Mouse (Mus musculus): Measurements from ENCODE around the gene Serpina3b.
"Not testable (repeated sequence)": the region's sequence is repeated elsewhere in the genome, so short reads cannot be mapped to it uniquely, and the experiment has no call there.

Serpina3b gene

DNA sequence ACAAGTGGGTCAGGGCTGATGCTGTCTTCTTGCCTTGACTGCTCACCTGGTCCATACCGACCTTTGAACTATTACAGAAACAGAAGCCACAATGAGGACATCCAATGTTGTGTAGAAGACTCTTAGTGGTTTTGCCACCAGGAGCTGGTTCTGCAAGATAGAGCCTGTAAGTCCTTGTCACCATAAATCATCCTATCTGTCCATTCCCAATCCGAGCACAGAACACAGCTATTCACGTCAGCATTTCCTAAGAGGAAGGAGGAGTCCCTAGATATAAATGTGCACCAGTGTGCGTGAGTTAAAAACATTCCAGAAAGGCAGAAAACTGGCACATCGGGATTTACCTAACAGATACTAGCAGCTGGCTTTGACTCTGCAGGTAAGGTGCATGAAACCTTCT lies at the start of gene Serpina3b:
Gene Serpina3b, plus strand, starts transcription at position 301 of the 400 bp plus-strand sequence.
- no peak for DNase-seq

DNA sequence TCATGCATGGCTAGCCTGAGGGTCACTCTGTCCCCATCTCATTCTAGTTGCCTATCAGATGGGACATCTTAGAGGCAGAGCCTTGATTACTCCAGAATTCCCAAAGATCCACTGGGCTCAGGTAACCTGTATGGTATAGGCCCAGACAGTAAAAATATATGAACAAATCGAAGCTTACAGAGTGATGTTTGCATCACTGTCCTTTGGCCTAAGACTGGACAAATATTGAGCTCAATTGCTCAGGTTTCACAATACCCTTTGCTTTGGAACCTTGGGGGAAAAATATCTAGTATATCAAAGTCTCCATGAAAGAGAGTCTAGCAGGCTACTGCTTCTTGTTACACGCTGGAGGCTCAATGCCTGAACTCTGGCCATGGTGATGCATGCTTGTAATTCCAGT lies 37.7 kb upstream of the Serpina3b start:
- no peak for DNase-seq

DNA sequence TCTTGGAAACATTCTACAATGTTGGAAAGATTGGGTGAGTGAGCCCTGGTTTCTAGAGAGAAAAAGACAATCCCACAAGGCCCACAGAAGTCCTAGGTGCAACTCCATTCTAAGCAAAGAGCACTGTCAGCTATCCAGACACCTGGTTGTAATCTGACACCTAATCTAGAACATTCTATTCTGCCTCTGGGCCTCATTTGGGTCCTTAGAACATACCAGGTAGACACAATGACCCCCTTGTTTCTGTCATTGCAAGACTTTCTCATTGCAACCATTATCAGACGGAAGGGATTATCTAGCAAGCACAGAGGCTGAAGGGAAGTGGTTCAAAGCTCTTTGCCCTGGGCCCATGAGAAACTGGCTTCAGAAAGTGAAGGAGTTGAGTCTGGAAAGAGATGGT lies 36.5 kb upstream of the Serpina3b start:
- no peak for DNase-seq

DNA sequence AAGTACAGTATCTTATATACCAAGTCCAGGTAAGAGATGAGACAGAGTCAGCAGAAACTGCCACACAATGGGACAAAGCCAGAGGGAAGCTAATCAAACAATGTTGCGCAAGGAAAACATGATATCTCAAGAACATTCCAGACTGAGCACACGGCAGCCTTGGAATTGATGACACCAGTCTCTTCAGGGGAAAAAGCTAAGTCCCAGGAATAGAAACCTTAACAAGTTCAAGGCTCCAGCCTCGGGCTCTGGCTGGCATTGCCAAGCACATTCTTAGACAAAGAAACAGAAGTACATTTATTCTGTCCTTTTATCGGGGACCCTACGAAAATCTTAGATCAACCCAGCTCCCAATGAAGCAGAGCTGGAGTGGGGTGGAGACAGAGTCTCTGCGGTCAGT lies 27.0 kb upstream of the Serpina3b start, which contains the start of gene Serpina5:
Gene Serpina5, plus strand, starts transcription at position 346 of the 400 bp plus-strand sequence.
- DNase-seq, result no peak

DNA sequence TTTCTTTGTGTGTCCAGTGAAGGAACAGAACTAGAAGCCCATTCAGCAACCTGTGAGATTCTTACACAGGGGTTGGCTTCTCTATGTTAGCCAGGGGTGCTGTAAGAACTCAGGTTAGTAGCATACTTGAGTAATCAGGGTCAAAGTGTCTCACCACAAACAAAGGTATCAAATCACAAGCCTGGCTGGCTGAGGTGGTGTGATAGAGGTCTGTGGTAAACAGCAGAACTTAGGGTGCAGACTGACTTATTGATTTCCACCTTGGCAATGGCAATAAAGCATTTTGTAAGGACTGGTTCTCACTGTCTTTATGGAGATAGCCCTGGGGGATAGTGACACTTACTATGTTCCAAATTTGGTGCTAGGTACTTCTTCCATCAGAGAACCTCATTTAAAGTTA lies 21.9 kb upstream of the Serpina3b start:
- no peak for DNase-seq

DNA sequence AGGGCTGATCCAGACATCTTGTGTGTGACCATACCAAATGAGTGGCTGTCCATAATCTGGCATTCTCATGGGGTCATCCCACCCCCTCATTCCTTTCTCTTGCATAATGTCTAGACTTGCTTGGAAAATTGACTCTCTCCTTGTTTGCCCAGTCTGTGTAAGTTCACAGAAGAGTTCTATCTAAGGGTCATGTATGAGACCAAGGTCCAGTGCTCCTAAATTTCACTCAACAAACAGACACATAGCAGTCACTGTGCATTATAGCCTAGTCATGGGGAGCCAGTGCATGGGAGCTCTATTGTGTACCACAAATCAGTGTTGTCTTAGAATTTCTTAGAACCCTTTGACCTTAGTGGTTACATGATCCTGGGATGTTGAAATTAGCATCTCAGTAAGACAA lies 20.9 kb upstream of the Serpina3b start:
- DNase-seq, result no peak

DNA sequence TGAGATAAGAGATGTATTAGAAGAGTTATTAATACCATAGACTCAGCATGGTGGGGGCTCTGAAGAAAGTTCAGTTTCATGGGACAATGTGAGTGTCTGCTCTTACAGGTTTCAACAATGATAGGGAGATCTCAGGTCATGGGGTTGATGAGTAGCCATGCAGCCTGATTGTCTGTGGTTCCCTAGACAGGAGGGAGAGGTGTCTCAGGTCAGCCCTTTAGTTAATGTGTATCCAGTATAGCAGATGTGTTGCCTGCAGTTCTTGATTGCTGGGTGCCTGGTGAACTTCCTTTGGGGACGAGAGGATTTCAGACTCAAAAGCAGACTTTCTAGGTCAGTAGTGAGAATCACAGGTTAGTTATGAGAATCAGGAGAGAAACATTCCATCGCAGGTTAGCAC lies 19.3 kb upstream of the Serpina3b start:
- DNase-seq, result no peak

DNA sequence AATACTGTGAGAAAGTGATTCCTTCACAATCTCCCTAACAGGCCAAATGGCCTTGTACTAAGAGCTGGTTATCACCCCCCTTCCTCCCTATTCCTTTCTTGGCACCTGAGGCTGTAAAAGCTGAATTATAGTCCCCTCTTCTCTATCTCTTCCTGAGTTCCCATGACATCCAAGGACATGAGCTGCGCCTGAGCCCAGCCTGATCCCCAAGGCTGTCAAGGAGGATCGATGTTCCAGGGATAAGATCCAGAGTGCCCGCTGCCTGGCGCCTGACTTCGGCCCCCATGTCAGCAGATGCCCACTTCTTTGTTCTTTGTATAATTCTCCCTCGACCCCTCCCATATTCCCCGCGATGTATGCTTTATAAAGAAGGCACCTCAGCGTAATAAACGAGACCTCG lies 15.5 kb upstream of the Serpina3b start, which contains the start of gene Serpina3a:
Gene Serpina3a, plus strand, starts transcription at position 392 of the 400 bp plus-strand sequence.
- not testable (repeated sequence) for DNase-seq

DNA sequence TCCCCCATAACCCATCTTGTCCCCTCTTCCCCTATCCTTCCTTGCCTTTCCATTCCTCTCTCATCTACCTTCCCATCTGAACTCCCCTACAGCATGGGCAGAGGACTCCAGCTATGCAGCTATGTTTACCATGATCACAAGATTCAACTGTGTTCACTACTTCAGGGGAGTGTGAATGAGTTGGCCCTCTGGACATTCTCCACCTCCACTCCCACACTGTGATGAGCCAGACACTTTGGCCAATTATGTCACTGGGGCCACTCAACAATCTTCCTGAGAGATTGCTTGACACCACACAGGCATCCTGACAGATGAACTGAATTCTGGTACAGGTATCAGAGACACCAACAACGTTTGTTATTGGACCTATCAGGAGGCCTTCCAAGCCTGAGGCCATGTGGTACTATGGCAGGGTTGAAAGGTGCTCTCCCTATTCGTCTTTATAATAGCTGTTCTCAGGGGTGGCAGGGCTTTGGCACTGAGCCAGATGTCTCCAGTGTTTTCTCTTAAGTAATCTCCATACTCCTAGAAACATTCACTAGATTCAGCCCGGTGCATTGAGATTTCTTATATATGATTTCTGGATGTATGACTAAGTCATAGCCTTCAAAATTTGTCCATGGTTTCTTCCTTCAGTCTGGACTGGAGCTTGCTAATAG lies 12.7 kb upstream of the Serpina3b start:
- DNase-seq, result no peak

DNA sequence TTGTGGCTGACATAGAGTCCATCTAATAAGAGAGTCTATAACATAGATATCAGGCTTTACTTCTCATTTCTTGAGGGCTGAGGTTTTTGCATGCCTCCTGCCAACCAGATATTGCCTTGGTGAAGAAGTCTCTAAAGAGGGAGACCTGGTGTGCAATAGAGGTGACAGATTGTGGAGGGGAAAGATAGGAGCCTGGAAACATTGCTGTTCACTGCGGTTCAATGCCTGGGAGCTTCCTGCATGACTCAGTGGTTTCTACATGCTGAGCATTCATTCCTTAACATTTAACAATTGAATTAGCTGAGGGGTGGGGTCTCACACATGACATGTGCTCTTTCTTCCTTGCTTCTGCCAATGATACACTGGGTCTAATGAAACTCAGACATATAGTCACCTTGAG lies 4.7 kb upstream of the Serpina3b start:
- DNase-seq, result no peak

DNA sequence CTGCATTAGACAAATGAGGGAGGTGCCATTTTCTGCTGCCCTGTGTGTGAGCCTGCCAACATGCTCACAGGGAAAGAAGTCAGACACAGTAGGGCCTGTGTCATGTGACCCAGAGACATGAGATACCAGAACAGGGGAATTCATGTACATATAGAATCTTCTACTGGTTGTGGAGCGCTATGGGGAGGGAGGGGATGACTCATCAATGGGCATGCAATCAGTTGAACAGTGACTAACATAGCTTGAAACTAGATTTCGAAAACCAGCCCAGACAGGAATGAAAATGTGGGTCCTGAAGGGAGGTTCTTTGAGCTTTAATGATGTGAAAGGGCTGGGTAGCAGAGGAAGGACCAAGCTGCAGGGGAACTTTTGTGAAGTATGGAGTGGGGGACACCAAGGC lies 3.8 kb upstream of the Serpina3b start:
- DNase-seq, result no peak

DNA sequence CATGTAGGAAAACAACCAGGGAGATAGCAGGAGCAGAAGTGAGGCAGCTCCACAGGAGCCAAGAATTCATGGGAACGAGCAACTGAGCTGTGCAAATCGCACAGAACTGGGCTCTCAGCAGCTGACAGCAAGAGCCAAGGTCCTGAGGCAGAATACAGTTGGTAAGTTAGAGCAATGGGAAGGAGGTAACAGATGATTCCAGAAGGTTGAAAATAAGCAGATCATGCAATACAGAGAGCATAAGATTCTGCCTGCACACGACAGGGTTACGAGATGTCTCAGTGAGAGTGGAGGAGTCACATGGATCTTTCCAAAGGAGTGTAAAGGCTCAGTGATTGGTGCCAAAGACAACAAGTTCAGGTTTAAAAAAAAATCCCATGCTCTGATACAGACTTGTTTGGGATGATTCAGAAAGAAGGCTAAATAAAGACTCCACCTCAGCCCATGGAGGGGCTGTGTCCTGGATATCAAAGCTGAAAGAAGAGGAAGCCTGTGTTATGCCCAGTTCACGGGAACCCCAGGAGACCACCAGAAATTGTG lies 2.7 kb upstream of the Serpina3b start:
- no peak for DNase-seq

DNA sequence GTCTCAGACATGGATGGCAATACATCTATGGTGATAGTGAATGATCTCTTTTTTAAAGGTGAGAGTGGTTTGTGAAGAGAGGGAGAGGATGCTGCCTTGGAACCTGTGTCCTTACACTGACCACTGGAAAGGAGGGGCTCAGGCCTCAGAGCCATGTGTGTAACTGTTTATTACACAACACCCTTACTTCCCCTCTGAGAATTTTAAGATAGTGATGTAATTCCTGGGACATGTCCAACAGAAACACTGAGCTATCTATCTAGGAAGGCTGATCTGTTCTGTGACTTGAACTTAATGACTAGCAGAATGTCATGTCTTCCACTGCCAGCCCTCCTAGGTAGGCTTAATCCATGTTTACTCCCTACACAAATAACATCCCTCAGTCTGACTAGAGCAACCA lies 3.2 kb downstream of the Serpina3b start:
- DNase-seq, result no peak

DNA sequence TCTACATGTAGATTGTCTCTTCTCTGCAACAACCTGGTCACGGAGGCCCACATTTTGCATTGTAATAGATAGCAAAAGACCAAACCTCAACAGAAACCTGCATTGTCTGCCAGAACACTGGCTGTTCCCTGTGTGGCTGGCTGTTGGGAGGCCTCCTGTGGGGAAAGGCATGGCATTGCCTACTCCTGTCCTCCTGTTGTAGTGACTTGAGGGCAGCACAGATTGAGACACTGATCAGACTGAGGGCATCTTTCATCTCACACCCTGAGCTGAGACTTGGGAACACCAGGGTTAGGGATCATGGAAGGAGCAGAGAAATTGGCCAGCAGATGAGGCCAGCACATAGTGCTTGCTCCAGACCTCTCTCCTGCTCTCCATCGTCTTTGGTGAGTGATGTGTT lies 10.4 kb downstream of the Serpina3b start:
- DNase-seq, result no peak

DNA sequence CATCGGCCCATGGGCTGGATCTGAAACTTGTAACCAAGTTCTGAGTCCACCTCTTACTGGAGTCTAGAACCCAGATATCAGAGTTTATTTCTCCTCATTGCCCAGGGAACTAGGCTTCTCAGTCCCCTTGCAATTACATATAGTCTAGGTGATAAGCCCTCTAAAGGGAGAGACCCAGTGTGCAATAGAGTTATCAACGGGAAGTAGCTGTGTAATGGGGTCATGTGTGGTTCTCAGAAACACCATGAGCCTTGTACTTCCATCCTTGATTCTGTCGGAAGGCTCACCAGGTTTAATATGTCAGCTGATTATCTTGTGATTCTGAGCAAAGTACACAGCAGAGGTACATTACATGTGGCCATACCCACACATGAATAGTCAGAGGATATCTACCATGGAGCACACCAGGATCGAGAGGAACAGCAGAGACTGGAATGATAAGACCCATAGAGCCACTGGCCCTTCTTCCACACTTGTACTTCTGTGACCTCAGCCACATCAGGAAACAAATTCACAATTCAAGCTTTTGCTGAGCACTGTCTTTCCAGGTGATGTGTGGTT lies 12.8 kb downstream of the Serpina3b start:
- DNase-seq, result no peak

DNA sequence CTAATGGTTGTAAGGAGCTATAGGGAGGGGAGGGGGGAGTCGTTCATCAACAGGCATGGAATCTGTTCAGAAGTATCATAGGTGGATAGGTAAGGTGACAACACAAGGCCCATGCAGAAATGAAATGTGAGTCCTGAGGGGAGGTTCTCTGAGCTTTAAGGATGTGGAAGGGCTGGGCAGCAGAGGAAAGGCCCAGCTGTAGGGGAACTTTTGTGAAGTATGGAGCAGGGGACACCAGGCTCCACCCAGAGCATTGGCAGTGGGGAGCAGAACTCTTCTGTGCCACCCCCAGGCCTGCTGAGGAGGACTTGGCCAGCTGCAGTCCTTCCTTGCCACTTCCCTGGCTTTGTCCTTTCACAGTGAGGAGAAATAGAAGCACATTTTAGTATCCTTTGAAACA lies 13.7 kb downstream of the Serpina3b start:
- DNase-seq, result no peak

DNA sequence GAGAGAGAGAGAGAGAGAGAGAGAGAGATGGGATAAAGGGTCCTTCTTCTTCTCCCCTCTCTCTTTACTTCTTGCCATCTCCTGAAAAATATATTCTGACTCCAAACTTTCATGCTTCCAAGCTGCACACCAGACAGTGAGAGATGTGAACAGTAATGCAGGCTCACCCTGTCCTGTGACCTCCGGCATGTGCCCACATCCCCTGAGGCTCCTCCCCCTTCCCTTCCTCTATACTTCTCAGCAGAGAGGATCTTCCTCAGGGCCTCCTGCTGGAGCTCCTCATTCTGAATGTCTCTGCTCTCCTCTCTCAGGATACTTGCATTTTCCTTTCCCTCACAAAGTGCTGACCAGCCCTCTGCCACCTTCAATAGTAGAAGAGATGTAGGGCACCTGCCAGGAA lies 14.6 kb downstream of the Serpina3b start:
- DNase-seq, result no peak

DNA sequence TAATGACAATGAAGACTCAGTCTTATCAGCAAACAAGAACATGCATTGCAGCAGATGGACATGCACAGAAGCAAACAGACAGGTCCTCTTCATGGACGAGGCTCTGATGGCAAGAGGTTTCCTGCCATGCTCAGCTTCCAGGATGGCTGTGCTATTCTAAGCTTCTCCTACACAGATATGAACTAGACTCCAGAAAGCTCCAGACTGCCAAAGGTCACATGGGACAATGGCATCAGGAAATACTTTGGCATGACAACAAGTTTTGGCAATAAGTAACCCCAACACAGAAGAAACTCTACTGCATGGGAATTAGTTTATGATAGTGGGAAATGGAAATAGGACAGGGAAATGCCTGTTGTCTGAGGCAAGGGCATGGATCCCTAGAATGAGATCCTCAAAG lies 15.5 kb downstream of the Serpina3b start:
- no peak for DNase-seq

DNA sequence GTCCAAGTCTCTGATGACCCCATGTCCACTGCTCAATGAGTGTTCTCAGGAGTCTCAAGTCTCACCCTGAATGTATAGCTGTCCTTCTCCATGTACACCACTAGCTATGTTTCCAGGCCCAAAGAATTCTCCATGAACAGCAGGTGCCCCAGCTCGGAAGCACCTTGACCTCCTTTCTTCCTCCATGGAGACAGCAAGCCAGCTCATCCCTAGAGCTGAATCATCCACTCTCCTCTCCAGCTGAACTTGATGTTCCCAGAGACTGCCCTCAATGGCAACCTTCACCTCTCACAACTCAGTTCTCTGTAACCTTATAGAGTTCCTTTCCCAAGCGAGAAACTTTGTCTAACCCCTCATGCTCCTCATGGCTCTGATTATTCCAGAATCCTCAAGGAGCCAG lies 17.8 kb downstream of the Serpina3b start:
- DNase-seq, result no peak

DNA sequence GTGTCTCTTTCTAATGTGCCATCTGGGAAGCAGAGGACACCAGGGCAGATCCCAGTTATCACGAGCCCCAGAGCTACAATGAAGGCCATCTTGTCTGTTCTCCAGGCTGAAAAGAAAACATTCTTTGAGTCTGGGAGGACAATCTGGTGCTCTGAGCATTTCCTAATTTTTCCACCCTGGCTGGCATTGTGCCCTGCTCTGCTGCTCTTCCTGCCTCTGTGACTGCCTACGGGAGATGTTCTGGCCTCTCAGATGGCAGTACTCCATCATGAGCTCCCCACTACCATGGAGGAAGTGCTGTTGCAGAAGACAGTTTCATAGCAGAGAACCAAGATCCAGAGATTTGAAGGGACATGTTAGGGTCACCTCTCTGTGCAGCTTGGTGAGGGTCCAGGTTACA lies 24.2 kb downstream of the Serpina3b start:
- DNase-seq, result no peak

DNA sequence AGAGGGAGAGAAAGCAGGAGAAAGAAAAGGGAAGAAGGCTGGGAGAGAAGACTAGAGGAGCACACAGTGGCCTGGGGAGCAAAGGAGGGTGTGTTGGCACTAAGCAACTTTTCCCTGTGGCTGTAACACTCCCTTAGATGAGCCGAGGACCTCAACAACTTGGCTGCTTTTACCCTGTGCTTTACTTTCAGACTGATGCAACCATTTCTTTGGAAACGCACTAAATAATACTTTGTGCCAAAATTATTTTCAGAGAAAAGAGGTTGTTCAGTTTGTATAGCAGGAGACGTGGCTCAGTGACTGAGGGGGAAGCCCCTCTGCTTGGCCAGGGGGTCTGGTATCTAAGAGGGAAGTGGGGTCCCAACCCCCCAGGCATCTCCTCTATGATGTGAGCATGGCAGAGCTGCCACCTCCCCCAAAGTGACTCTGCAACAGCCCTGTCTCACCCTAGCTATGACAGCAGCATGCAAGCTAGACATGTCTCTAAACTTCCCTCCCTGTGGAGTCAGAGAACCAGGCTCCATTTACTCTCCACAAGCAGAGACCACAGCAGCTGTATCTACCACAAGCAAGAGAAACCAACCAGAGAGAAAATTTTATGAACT lies 25.3 kb downstream of the Serpina3b start:
- no peak for DNase-seq

DNA sequence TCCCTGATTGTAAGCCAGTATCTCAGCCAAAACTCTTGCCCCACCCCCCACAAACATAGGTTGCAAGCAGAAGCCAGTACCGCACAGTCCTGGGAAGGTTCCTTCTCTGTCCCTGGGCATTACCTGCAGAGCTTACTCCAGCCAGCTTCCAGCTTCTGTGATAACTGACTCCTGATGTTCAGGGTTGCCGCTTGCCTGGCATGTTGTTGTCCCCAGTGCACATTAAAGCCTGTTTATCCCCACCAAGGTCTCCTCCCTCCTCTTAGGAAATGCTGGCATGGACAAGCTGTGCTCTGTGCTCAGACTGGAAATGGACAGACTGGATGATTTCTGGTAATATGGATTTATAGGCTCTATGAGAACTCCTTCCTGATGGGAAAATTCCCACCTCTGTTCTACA lies 25.9 kb downstream of the Serpina3b start, which contains the start of gene Serpina3c:
Gene Serpina3c, minus strand, starts transcription at position 215 of the 400 bp plus-strand sequence.
- DNase-seq, result no peak

DNA sequence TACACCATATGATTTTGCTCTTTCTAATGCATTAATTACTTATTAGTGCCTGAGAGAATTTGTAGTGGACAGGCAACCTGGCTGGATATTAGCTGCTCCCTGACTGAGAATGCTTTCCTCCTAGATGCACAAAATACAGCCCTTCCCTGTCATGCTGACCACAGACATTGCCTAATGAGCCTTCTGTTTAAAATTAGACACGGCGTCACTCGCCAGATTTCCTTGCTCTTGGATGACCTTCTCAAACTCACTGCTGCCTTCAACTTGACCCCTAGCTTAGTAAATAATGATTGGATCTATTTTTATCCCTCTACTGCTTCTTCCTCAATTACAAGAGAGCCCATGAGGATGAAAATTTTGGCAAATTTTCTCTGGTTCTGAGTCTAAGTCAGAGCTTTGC lies 47.0 kb downstream of the Serpina3b start:
- DNase-seq, result no peak

DNA sequence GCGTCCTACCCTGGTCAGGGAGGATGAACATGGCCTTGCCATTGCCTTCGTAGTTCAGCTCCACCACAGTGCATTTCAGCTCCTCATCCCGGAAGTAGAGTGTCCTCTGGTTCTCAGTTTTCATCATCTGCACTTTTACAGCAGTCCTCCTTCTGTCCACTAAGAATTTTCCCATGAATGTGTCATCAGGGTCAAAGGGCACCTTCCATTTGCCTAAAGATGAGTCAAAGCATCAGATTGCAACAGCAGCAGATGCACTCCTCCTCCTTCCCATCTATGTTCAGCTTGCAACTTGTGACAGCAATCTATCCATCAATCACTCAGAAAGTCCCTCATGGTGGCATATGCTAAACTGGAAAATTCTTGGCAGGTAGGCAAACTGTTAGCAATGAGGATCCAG lies 47.8 kb downstream of the Serpina3b start:
- no peak for DNase-seq
